Mouse (Mus musculus) heart, embryonic 10.5 days (tissue): ENCODE measurements at regions not wholly inside any gene's neighbourhood (a gene's known extent, or its start where the extent isn't known, plus 50 kb on each side); places are given as distances from the start of the nearest gene placed in this dataset.

Experiments
- DNase-seq: peaks from one replicate; pipeline ENCODE4 v3.0.0-alpha.2; 2017; ENCODE audit warnings: low spot score
- H3K27ac ChIP-seq: fragments of 300-500 bp; sonication (generic); 2 replicates; pipeline ENCODE4 v1.5.1; 2016; ENCODE audit warnings: mild to moderate bottlenecking
- H3K27me3 ChIP-seq: fragments of 300-500 bp; sonication (generic); 2 replicates; pipeline ENCODE4 v1.6.1; 2016; ENCODE audit warnings: mild to moderate bottlenecking; ENCODE audit not compliant: poor library complexity, insufficient read depth, severe bottlenecking
- H3K36me3 ChIP-seq: fragments of 300-500 bp; sonication (generic); 2 replicates; pipeline ENCODE4 v1.6.1; 2016; ENCODE audit warnings: mild to moderate bottlenecking, moderate library complexity
- H3K4me1 ChIP-seq: fragments of 300-500 bp; sonication (generic); 2 replicates; pipeline ENCODE4 v1.6.1; 2016; ENCODE audit warnings: mild to moderate bottlenecking
- H3K4me3 ChIP-seq: fragments of 300-500 bp; sonication (generic); 2 replicates; pipeline ENCODE4 v1.5.1; 2016; ENCODE audit warnings: mild to moderate bottlenecking, moderate library complexity
- H3K9me3 ChIP-seq: fragments of 300-500 bp; sonication (generic); 2 replicates; pipeline ENCODE4 v1.6.1; 2016; ENCODE audit warnings: mild to moderate bottlenecking, moderate library complexity
- WGBS: fragments of 180-500 bp; shearing (Covaris S2); methylation state at CpG from one replicate; pipeline ENCODE4 v1.1.7; 2016; 5-methylcytosine and 5-hydroxymethylcytosine counted together

DNA sequence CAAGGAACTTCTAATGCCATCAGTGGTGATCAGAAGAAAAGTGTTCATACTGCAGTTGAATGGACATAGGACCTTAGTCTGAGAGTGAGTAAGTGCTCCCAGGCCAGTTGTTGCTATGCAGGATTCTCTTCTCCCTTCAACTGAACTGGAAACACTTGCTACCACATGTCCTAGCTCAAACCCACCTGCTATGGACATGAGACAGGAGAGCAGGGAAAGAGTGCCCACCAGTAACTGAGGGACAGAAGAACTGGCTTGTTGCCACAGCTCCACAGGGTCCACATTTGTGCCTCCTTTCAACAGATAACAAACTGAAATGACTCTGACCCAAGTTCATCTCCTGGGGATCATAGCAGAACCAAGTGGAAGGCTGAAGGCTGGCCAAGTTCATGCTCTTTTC, 292.9 kb downstream of the Qk start:
- H3K4me1 ChIP-seq: peaks cover 14% of the 10 kb centered on the region
- no peak overlapping the region for H3K27ac ChIP-seq
- no peaks in the 10 kb centered on the region for H3K36me3 ChIP-seq
- H3K4me3 ChIP-seq: no peak overlapping the region
- H3K27me3 ChIP-seq: no peaks in the 10 kb centered on the region
- no peaks in the 10 kb centered on the region for H3K9me3 ChIP-seq
- no peak for DNase-seq

DNA sequence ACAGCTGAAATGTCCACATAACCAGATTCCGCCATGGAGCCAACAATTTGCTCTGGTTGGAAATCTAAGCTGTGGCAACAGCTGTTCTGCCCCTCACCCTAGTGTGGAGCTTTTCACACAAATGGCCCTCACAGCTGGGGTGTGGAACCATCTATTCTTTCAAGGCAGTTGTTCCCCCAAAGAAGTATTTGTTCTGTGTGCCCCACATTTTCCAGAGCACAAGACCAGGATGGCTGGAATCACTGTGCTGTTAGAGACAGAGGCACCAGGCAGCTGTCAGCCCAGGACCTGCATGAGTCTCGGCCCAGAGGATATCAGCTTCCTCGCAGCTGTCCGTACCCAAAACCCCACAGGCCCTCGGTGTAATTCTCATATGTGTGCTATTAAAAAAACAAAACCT, 294.4 kb downstream of the Qk start:
- no peaks in the 10 kb centered on the region for H3K9me3 ChIP-seq
- H3K36me3 ChIP-seq: no peaks in the 10 kb centered on the region
- no peaks in the 10 kb centered on the region for H3K27me3 ChIP-seq
- DNase-seq: no peak
- 65% methylated on average over 5 of the region's 5 CpGs for WGBS
- no peak overlapping the region for H3K27ac ChIP-seq
- no peak overlapping the region for H3K4me3 ChIP-seq
- H3K4me1 ChIP-seq: no peaks in the 10 kb centered on the region

DNA sequence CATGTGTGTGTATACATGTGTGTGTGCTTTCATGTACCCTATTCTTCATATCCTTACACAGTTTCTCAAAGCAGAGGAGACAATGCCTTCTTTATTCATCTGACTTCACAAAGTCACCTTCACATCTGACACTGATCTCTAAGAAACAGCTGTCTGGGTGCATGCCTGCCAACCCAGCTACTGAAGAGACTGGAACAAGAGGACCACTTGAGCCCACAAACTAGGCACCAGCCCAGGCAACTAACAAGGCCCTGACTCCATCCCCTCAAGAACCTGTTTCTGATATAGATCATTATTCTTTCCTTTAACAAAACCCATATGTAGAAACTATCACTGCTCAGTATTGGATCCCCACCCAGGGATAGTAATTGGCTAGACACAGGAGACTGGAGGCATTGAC, 295.3 kb downstream of the Qk start:
- H3K9me3 ChIP-seq: no peaks in the 10 kb centered on the region
- H3K36me3 ChIP-seq: no peaks in the 10 kb centered on the region
- DNase-seq: no peak

DNA sequence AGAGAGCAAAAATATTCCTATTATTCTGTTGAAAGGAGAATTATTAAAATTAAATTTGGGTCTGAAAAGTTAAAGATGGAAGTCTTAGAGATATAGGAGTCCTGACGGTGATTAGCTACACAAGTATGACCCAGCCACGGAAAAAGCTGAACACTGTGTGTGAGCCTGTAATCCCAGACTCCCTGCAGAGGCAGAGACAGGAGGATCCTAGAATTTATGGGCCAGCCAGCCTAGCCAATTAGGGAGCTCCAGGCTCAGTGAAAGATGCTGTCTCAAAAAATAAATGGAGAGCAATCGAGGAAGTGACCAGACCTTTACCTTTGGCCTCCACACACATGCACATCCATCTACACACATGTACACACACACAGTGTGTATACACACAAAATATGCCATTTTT, 307.5 kb downstream of the Qk start:
- Histone ChIP-seq H3K4me3 (no peak overlapping the region), H3K27me3 (no peaks in the 10 kb centered on the region), H3K27ac (no peak overlapping the region), H3K36me3 (no peaks in the 10 kb centered on the region), H3K4me1 (no peaks in the 10 kb centered on the region; the same call in 1 of the 2 replicates), H3K9me3 (no peaks in the 10 kb centered on the region)
- no peak for DNase-seq
- WGBS: 79% methylated on average over 3 of the region's 3 CpGs

More for the DNA sequence above, 295.3 kb downstream of the Qk start:
- no peaks in the 10 kb centered on the region for H3K27me3 ChIP-seq
- no peaks in the 10 kb centered on the region for H3K4me1 ChIP-seq
- H3K27ac ChIP-seq: no peak overlapping the region
- no peak overlapping the region for H3K4me3 ChIP-seq

DNA sequence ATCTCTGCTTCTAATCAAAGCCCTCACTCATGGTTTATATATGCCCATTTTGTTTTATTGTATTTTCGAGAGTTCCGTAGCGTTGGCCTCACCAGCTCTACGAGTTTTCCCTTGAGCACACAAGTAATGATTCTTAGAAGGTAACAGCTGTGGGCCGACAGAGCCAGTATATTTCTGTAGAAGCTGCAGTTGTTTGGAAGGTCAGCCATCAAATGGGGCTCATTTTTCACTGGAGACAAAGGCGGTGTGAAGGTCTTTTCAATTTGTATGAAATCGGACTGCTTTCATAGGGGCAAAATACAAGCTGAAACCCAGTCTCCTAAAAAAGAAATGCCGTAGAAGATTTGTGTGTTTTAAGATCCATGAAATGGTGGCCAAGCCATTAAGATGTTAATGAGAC, 307.9 kb downstream of the Qk start:
- 86% methylated on average over 8 of the region's 8 CpGs for WGBS

DNA sequence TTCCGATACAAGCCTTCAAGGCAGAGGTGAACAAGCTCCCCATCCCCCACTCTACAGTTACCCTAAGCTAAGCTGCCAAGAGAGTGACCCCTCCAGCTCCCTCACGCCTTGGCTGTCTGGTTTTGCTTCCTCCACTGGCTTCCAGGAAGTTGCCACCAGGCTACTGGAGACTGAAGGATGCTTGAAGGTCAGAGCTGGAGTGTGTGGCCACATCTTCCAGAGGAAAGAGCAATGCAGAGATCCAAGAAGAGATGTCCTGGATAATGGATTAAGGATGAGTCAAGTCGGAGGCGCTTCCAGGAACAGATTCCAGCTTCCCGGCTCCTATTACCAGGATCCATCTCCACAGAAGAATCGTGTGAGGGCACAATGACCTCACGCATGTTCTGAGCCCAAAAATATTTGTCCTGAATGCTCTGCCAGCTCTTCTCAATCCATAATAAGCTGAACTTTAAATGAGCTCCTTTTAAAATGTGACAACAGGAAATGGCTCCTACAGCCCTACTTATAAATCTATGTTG, 318.5 kb downstream of the Qk start:
- no peak for DNase-seq
- Histone ChIP-seq H3K27ac (0 out of 2 replicates have a peak overlapping the region, but pooled peaks have one; percentile 29), H3K9me3 (no peaks in the 10 kb centered on the region), H3K4me3 (no peak overlapping the region), H3K4me1 (peaks cover 8% of the 10 kb centered on the region; the same call in 1 of the 2 replicates), H3K27me3 (no peaks in the 10 kb centered on the region), H3K36me3 (no peaks in the 10 kb centered on the region)
- WGBS: 75% methylated on average over 7 of the region's 7 CpGs

More for the DNA sequence above, 307.9 kb downstream of the Qk start:
- Histone ChIP-seq H3K36me3 (no peaks in the 10 kb centered on the region), H3K27ac (no peak overlapping the region), H3K9me3 (no peaks in the 10 kb centered on the region), H3K4me1 (peaks cover under 1% of the 10 kb centered on the region; the same call in 1 of the 2 replicates), H3K4me3 (no peak overlapping the region), H3K27me3 (no peaks in the 10 kb centered on the region)
- DNase-seq: no peak

DNA sequence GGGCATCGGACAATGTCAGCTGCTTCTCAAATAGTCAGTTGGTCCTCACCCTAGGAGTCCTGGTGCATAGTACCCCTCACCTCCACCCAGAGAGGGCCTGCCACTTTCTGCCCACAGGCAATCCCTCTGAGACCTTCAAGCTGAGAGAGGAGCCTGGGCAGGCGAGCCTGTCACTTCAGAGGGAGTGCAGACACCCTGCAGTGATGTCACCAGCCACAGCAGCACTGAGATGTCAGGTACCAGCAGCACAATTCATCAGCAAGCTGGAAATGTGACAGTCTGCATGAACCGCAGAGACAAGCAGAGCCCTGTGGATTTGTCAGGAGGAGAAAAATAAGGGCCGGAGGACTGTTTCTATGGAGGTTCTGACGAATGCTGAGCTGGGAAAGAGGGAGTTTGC, 324.3 kb downstream of the Qk start:
- Histone ChIP-seq H3K36me3 (no peaks in the 10 kb centered on the region), H3K27ac (no peak overlapping the region), H3K9me3 (no peaks in the 10 kb centered on the region), H3K4me1 (0 out of 2 replicates have a peak, but pooled peaks cover 8% of the 10 kb centered on the region), H3K4me3 (no peak overlapping the region), H3K27me3 (no peaks in the 10 kb centered on the region)
- 39% methylated on average over 5 of the region's 5 CpGs for WGBS
- no peak for DNase-seq

DNA sequence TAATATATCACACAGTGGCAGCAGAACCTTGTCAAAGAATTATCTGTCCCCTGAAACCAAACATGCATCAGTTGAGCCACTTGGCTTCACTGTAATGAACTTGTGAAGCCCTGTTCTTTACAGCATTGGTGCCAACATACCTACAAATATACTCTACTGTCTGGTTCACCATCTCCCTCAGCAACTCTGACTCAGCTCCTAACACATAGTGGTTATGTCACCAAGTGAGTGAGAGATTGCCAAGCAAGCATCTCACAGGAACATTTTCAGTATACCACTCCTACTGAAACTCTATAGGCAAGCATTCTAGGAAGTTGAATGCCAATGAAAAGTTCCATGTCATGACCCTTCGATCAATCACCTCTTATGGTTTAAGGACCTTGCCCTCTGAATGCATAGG, 321.2 kb upstream of the Pabpc6 start:
- no peak for DNase-seq
- peaks cover 28% of the 10 kb centered on the region for H3K4me1 ChIP-seq
- no peak overlapping the region for H3K4me3 ChIP-seq
- H3K27me3 ChIP-seq: no peaks in the 10 kb centered on the region
- no peaks in the 10 kb centered on the region for H3K36me3 ChIP-seq
- 88% methylated on average over 1 of the region's 1 CpGs for WGBS
- H3K27ac ChIP-seq: no peak overlapping the region; the same call in 1 of the 2 replicates
- 0 out of 2 replicates have a peak, but pooled peaks cover 4% of the 10 kb centered on the region for H3K9me3 ChIP-seq

DNA sequence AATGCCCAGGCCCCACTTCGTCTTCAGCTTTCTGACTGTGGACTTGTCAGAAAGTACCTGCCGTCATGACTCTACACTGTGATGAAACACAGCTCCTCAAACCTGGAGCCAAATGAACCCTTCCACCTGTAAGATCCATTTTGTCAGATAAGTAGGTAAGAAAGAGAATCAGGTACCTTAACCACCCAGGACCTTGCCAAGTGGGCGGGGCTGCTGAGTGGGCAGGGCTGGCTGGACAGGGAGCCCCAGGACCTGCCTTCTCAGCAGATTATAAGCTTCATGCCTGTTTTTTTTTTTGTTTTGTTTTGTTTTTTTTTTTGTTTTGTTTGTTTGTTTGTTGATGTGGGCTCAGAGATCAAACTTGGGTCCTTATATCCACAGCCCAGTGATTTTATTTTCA, 311.8 kb upstream of the Pabpc6 start:
- DNase-seq: no peak
- whole genome bisulfite sequencing: 89% methylated on average over 3 of the region's 3 CpGs
- peaks cover 42% of the 10 kb centered on the region for H3K4me1 ChIP-seq
- no peak overlapping the region for H3K27ac ChIP-seq
- H3K36me3 ChIP-seq: no peaks in the 10 kb centered on the region
- H3K4me3 ChIP-seq: no peak overlapping the region
- H3K9me3 ChIP-seq: 0 out of 2 replicates have a peak, but pooled peaks cover 2% of the 10 kb centered on the region
- H3K27me3 ChIP-seq: no peaks in the 10 kb centered on the region

DNA sequence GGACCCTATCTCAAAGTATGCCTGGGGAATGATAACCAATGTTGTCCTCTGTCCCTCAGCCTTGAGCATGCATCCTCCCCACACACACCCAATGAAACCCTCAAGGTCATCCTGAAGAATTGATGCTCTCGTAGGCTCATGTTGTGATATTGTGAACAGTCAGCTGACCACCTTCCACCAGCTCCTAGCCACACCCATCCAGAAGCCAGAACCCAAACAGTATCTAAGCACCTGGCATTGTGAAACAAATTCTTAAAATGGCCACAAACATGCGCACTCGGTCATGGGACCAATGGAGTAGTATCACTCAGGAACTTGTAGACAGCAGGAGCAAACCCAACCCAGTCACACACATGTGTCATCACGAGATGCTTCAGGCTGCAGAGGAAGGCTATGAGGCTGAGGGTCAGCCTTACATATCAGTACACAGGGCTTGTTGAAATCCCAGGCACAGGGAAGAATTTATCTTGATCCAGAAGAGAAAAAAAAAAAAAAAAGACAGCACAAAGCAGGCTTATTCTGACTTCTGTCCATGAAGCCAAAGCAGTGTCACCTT, 307.4 kb upstream of the Pabpc6 start:
- Histone ChIP-seq H3K36me3 (no peaks in the 10 kb centered on the region), H3K4me1 (peaks cover 42% of the 10 kb centered on the region), H3K4me3 (peak overlapping the region; percentile 27; the same call in 1 of the 2 replicates), H3K27me3 (no peaks in the 10 kb centered on the region), H3K27ac (peak overlapping the region; percentile 75), H3K9me3 (no peaks in the 10 kb centered on the region)
- 34% methylated on average over 4 of the region's 4 CpGs for WGBS
- peak; percentile 82 for DNase-seq

DNA sequence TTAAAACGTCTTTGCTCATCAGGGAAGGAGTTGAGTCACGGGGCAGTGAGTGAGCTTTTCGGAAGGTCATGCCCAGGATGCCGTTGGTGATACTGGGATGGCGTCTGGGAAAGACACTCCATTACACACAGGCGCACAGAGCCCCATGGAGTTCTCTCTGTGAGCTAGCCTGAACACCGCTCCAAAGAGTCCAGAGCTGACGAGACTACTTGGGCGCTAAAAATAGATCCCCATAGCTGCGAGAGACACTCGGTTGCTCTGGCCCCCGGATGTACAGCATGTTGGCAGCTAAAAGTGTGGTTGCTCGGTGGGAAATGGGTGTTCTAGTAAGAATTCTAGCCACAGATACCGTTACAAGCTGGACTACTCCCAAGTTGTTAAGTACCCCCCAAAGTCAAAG, 306.5 kb upstream of the Pabpc6 start:
- H3K9me3 ChIP-seq: no peaks in the 10 kb centered on the region
- DNase-seq: no peak
- no peak overlapping the region for H3K4me3 ChIP-seq
- peaks cover 42% of the 10 kb centered on the region for H3K4me1 ChIP-seq
- H3K36me3 ChIP-seq: no peaks in the 10 kb centered on the region
- no peaks in the 10 kb centered on the region for H3K27me3 ChIP-seq
- H3K27ac ChIP-seq: peak overlapping the region; percentile 75
- 45% methylated on average over 14 of the region's 14 CpGs for WGBS

DNA sequence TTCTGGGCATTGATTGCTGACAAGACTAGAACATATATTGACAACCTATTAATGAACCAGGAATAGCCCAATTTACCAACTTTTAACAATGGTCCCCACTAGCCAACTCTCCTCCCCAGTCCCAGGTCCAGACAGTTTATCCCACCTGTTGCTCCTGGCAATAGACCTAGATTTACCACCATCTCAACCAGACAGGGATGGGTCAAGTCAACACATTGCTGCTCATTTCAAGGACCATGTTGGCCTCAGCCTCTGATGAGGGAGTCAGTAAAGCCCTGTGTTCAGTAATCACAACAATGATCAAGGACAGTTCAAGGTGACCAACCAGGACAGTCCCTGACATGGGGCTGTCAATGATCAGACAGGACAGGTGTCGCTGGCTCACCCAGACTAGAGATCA, 305.6 kb upstream of the Pabpc6 start:
- Histone ChIP-seq H3K27me3 (no peaks in the 10 kb centered on the region), H3K9me3 (no peaks in the 10 kb centered on the region), H3K4me3 (no peak overlapping the region), H3K27ac (peak overlapping the region; percentile 75), H3K36me3 (no peaks in the 10 kb centered on the region), H3K4me1 (peaks cover 42% of the 10 kb centered on the region)
- DNase-seq: no peak
- WGBS: 88% methylated on average over 1 of the region's 1 CpGs

DNA sequence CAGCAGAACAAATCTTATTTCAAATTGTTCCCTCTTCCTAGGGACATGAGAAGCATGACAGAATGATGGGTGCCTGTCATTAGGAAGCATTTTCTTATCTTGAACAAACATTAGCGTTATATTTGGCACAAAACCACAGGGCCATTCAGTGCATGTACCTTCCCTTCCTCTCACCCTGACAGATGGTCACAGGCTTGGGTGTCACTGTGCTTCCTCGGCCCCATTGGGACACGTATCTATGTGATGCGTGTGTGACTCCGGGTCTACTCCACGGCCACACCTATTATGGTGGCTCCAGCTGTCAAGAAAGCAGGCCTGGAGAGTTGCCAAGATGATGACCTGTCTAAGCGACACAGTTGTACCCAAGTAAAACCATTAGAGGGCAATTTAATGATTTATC, 298.5 kb upstream of the Pabpc6 start:
- 59% methylated on average over 7 of the region's 7 CpGs for WGBS
- Histone ChIP-seq H3K36me3 (no peaks in the 10 kb centered on the region), H3K27ac (no peak overlapping the region), H3K27me3 (no peaks in the 10 kb centered on the region), H3K9me3 (no peaks in the 10 kb centered on the region), H3K4me3 (no peak overlapping the region), H3K4me1 (peaks cover 5% of the 10 kb centered on the region; the same call in 1 of the 2 replicates)
- no peak for DNase-seq

DNA sequence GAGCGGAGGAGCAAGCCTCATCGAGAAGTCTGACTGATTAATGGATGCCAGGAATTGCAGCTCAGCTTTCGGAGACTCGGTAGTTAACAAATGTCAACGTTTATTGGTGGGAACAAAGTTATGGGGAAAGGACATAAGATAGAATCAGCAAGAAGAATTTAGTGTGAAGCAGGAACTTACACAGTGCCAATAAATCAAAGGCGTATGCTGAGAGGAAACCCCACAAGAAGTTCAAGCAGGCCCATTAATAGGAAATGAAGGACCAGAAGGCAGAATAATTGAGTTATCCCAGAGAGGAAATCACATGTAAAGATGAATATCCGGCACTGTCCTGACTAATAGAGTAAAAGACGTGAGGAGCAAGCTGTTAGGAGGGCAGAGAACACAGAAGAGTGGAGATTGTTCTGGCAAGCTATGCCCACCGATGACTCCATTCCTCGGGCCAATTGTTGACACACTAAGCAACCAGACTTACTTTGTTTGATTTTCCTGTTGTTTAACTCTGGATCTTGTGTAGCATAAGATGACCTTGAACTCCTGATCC, 293.4 kb upstream of the Pabpc6 start:
- H3K27me3 ChIP-seq: no peaks in the 10 kb centered on the region
- no peaks in the 10 kb centered on the region for H3K9me3 ChIP-seq
- no peaks in the 10 kb centered on the region for H3K36me3 ChIP-seq
- DNase-seq: no peak
- no peak overlapping the region for H3K4me3 ChIP-seq
- 62% methylated on average over 10 of the region's 10 CpGs for WGBS
- H3K4me1 ChIP-seq: peaks cover 6% of the 10 kb centered on the region
- no peak overlapping the region for H3K27ac ChIP-seq
